In the genomic region with DNA sequence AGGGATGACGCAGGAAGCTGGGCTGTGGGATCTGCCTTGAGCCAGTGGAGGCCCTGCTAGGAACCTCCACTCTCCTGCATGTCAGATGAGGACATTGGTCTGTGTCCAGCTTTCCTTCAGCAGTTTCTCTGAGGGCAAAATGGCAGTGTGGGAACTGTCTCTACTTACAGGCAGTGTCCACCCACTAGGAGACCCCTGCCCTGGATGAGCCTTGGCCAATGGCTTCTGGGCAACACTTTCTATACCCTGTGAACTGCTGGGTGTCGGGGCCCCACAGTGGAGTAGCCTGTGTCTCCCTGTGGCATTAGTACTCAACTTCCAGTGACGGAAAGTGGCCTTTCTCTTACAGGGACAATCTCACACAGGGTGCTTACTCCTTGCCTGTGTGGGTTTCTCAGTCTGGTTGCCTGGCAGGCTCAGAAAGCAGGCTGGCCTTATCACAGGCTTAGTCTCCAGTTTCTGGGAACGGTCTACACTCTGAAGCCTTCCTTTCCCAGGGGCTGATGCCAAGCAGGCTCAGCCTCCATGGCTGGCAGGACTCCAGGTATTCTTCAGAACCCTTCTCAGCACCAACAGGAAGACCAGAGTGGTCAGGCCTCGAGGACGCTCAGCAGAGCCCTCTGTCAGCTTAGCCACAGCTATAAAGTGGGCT, we compare ENCODE assay signal across 10 mouse cellular contexts.
A peak's percentile ranks its signal among the peaks of the same experiment; 100 is the strongest.
DNase-seq lines count a peak whose midpoint lies in the region; ATAC-seq and TF ChIP-seq lines count a peak whose summit lies in the region.
"Had no signal": no experiment of that assay in that cellular context is flagged by ENCODE, and none has a peak within 500 bp of the region (broad histone marks: within the 10 kb centered on the region; RNA-seq: fewer than 3 reads in every experiment).

No protein-coding gene starts in this region.

- H3K9me3 ChIP-seq in heart, embryonic 12.5 days (replicated peaks), result no peaks in the 10 kb centered on the region
- H3K9me3 ChIP-seq: neural tube, embryonic 12.5 days had no signal

- 59% methylated on average over 6 of the region's 6 CpGs for WGBS in heart, embryonic 12.5 days

- H3K27ac ChIP-seq in heart, embryonic 12.5 days (ENCODE audit: poor library complexity, severe bottlenecking), result peak overlapping the region; percentile 41; the same call in 1 of the 2 replicates
- H3K27ac ChIP-seq: neural tube, embryonic 12.5 days had no signal

- no peaks in the 10 kb centered on the region for H3K36me3 ChIP-seq in heart, embryonic 12.5 days
- H3K36me3 ChIP-seq: neural tube, embryonic 12.5 days had no signal

- TF ChIP-seq CTCF in brain, embryonic 14.5 days (IDR thresholded peaks at IDR 0.05; ENCODE audit: borderline replicate concordance, extremely low read depth, insufficient read depth, insufficient read length), result no peak

- H3K9ac ChIP-seq in heart, embryonic 12.5 days, result no peak overlapping the region
- H3K9ac ChIP-seq: neural tube, embryonic 12.5 days had no signal

- peak; percentile 40 for DNase-seq in layer of hippocampus, adult 11-12 months (ENCODE audit: low spot score)
- no peak for DNase-seq in layer of hippocampus, postnatal 36 days
- peak; percentile 55 for DNase-seq in brain, embryonic 14.5 days (ENCODE audit: low read depth)
- peak; percentile 34 for DNase-seq in lung, postnatal 36 days
- DNase-seq in gastrocnemius, postnatal 14 days, result no peak
- DNase-seq: adrenal gland, postnatal 10 days; thymus, postnatal 36 days had no signal

- H3K27me3 ChIP-seq in heart, embryonic 12.5 days (replicated peaks), result no peaks in the 10 kb centered on the region
- H3K27me3 ChIP-seq: neural tube, embryonic 12.5 days had no signal

- H3K4me3 ChIP-seq in heart, embryonic 12.5 days, result no peak overlapping the region
- H3K4me3 ChIP-seq: neural tube, embryonic 12.5 days had no signal

- peaks cover 35% of the 10 kb centered on the region for H3K4me1 ChIP-seq in heart, embryonic 12.5 days (replicated peaks)

- TF ChIP-seq POLR2A in brain, embryonic 14.5 days (IDR thresholded peaks at IDR 0.05; ENCODE audit: borderline replicate concordance, extremely low read depth, insufficient read depth, insufficient read length, poor library complexity, severe bottlenecking), result no peak

- intact Hi-C loops in gastrocnemius, postnatal 14 days (cut with DNase I; ENCODE audit: low total_unique reads), result no loop called here

- H3K4me2 ChIP-seq in heart, embryonic 12.5 days, result no peak overlapping the region
- H3K4me2 ChIP-seq: neural tube, embryonic 12.5 days had no signal

- ATAC-seq in heart, embryonic 12.5 days (ENCODE audit: insufficient number of reproducible peaks, low FRiP score), result peak; percentile 26; the same call in 1 of the 2 replicates
- ATAC-seq in inflammation-experienced regulatory T-cells, adult 6 months, result no peak

Comparison
In these comparisons a context has a peak if more than half of its experiments do, and no peak if none do; other contexts are left out.
1. DNase-seq: peak in layer of hippocampus, adult 11-12 months (single experiment), brain, embryonic 14.5 days (single experiment) and lung, postnatal 36 days (single experiment); none in layer of hippocampus, postnatal 36 days (0 of 2) and gastrocnemius, postnatal 14 days (single experiment).